Mouse (Mus musculus): ENCODE data around the gene Wnt6.

Wnt6 gene

GRCm38 (mm10) chr1:74788603-74789176, 17.0 kb downstream of the Wnt6 start:
- no peaks in the 10 kb centered on the region for H3K27me3 ChIP-seq (ENCODE audit: control insufficient read depth, insufficient read depth, low read length, poor library complexity, severe bottlenecking)
- DNase-seq (ENCODE audit: low read depth, low spot score), result peak; percentile 43
- H3K36me3 ChIP-seq (ENCODE audit: control insufficient read depth, insufficient read depth, low read length, poor library complexity, severe bottlenecking), result no peaks in the 10 kb centered on the region

DNA sequence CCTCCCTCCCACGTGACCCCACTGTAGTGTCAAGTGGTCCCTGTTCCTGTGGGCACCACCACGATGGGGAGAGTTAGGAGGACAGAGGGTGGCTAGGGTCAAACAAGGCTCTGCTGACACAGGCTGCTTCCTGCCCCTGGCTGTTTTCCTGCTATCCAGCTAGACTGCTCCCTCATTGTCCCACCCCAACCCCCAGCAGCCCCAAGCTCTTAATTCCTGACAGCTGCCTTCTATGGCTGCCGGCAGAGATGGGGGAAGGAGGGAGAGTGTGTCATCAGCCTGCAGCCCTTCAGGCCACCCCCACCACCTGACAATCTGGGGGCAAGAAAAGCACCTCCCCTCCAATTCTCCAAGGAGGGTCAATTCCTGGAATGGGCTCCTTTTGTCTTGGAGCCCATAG, 18.4 kb downstream of the Wnt6 start:
- DNase-seq (ENCODE audit: low read depth, low spot score), result no peak
- Histone ChIP-seq H3K36me3 (ENCODE audit: control insufficient read depth, insufficient read depth, low read length, poor library complexity, severe bottlenecking) (no peaks in the 10 kb centered on the region), H3K27me3 (ENCODE audit: control insufficient read depth, insufficient read depth, low read length, poor library complexity, severe bottlenecking) (no peaks in the 10 kb centered on the region)

- no peaks in the 10 kb centered on the region for H3K36me3 ChIP-seq (ENCODE audit: control insufficient read depth, insufficient read depth, low read length, poor library complexity, severe bottlenecking)
- peak; percentile 74 for DNase-seq (ENCODE audit: low read depth, low spot score)
- H3K27me3 ChIP-seq (ENCODE audit: control insufficient read depth, insufficient read depth, low read length, poor library complexity, severe bottlenecking), result no peaks in the 10 kb centered on the region
These were observed 19.6 kb downstream of the Wnt6 start, which contains the start of gene Wnt10a for GRCm38 (mm10) chr1:74791249-74791648. Wnt10a (plus strand) TSS chr1:74791516.

GRCm38 (mm10) chr1:74792831-74793660, 21.4 kb downstream of the Wnt6 start:
- Histone ChIP-seq H3K36me3 (ENCODE audit: control insufficient read depth, insufficient read depth, low read length, poor library complexity, severe bottlenecking) (no peaks in the 10 kb centered on the region), H3K27me3 (ENCODE audit: control insufficient read depth, insufficient read depth, low read length, poor library complexity, severe bottlenecking) (no peaks in the 10 kb centered on the region)
- DNase-seq (ENCODE audit: low read depth, low spot score), result no peak

DNA sequence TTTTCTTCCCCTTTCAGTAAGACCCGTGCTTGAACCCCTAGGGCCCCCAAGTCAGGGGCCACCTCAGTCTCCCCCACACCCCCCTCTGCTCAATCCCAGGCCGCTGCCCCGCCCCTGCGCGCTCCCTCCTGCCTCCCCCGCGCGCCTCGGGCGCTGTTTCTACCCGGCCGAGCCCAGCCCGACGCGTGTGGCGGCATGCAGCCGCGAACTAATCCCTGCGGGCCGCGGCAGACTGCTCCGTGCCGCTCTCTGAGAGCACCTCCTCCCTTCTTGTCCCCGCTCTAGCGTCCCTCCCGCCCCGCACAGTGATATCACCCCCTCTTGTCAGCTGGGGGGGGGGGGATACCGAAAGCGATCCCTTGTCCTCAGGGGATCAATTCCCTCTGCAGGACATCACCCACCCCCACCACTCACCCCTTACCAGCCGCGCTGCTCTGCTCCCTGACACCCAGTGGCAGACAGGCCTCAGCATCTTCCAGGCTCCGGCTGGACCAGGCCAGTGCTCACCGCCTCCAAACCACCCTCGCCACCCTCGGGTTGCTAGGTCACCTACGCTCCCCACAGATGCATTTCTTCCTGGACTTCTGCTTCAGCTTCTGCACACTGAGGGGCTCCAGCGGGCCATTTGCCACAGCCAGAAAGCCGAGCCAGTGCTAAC, 22.9 kb downstream of the Wnt6 start:
- peak; percentile 58 for DNase-seq (ENCODE audit: low read depth, low spot score)
- Histone ChIP-seq H3K36me3 (ENCODE audit: control insufficient read depth, insufficient read depth, low read length, poor library complexity, severe bottlenecking) (no peaks in the 10 kb centered on the region), H3K27me3 (ENCODE audit: control insufficient read depth, insufficient read depth, low read length, poor library complexity, severe bottlenecking) (no peaks in the 10 kb centered on the region)

GRCm38 (mm10) chr1:74795145-74795529, 23.4 kb downstream of the Wnt6 start:
- Histone ChIP-seq H3K27me3 (ENCODE audit: control insufficient read depth, insufficient read depth, low read length, poor library complexity, severe bottlenecking) (no peaks in the 10 kb centered on the region), H3K36me3 (ENCODE audit: control insufficient read depth, insufficient read depth, low read length, poor library complexity, severe bottlenecking) (no peaks in the 10 kb centered on the region)
- no peak for DNase-seq (ENCODE audit: low read depth, low spot score)

- Histone ChIP-seq H3K27me3 (ENCODE audit: control insufficient read depth, insufficient read depth, low read length, poor library complexity, severe bottlenecking) (peaks cover 2% of the 10 kb centered on the region; the same call in 1 of the 2 replicates), H3K36me3 (ENCODE audit: control insufficient read depth, insufficient read depth, low read length, poor library complexity, severe bottlenecking) (no peaks in the 10 kb centered on the region)
- DNase-seq (ENCODE audit: low read depth, low spot score), result no peak
These were observed 25.8 kb downstream of the Wnt6 start for GRCm38 (mm10) chr1:74797459-74797858.

GRCm38 (mm10) chr1:74800424-74800888, 28.8 kb downstream of the Wnt6 start:
- Histone ChIP-seq H3K36me3 (ENCODE audit: control insufficient read depth, insufficient read depth, low read length, poor library complexity, severe bottlenecking) (no peaks in the 10 kb centered on the region), H3K27me3 (ENCODE audit: control insufficient read depth, insufficient read depth, low read length, poor library complexity, severe bottlenecking) (peaks cover 2% of the 10 kb centered on the region; the same call in 1 of the 2 replicates)
- peak; percentile 74 for DNase-seq (ENCODE audit: low read depth, low spot score)

GRCm38 (mm10) chr1:74801631-74802140, 30.0 kb downstream of the Wnt6 start:
- no peaks in the 10 kb centered on the region for H3K36me3 ChIP-seq (ENCODE audit: control insufficient read depth, insufficient read depth, low read length, poor library complexity, severe bottlenecking)
- DNase-seq (ENCODE audit: low read depth, low spot score), result no peak
- peaks cover 2% of the 10 kb centered on the region; the same call in 1 of the 2 replicates for H3K27me3 ChIP-seq (ENCODE audit: control insufficient read depth, insufficient read depth, low read length, poor library complexity, severe bottlenecking)

DNA sequence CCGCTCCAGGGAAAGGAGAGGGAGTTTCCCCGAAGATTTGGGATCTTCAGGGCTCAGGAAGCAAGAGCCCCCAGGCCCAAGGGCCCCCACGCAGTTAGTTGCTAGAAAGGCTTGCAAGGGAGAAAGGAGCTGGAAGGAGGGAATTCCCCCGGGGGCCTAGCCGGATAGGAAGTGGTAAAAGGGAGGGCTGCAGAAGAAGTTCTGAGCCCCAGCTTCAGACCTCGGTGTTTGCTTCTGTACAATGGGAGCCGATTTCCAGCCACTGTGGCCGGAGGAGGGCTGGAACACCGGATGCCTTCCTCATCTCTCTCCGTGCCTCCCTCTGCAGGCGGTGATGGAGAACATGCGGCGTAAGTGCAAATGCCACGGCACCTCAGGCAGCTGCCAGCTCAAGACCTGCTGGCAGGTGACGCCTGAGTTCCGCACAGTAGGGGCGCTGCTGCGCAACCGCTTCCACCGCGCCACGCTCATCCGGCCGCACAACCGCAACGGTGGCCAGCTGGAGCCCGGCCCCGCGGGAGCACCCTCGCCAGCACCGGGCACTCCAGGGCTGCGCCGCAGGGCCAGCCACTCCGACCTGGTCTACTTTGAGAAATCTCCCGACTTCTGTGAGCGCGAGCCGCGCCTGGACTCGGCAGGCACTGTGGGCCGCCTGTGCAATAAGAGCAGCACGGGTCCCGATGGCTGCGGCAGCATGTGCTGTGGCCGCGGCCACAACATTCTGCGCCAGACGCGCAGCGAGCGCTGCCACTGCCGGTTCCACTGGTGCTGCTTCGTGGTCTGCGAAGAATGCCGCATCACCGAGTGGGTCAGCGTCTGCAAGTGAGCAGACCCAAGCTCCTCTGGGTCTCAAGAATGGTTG, 31.3 kb downstream of the Wnt6 start:
- Histone ChIP-seq H3K27me3 (ENCODE audit: control insufficient read depth, insufficient read depth, low read length, poor library complexity, severe bottlenecking) (peaks cover 2% of the 10 kb centered on the region; the same call in 1 of the 2 replicates), H3K36me3 (ENCODE audit: control insufficient read depth, insufficient read depth, low read length, poor library complexity, severe bottlenecking) (no peaks in the 10 kb centered on the region)
- DNase-seq (ENCODE audit: low read depth, low spot score), result peak; percentile 84

- Histone ChIP-seq H3K36me3 (ENCODE audit: control insufficient read depth, insufficient read depth, low read length, poor library complexity, severe bottlenecking) (no peaks in the 10 kb centered on the region), H3K27me3 (ENCODE audit: control insufficient read depth, insufficient read depth, low read length, poor library complexity, severe bottlenecking) (peaks cover 2% of the 10 kb centered on the region; the same call in 1 of the 2 replicates)
- DNase-seq (ENCODE audit: low read depth, low spot score), result no peak
These were observed 32.6 kb downstream of the Wnt6 start for GRCm38 (mm10) chr1:74804211-74804870.

DNA sequence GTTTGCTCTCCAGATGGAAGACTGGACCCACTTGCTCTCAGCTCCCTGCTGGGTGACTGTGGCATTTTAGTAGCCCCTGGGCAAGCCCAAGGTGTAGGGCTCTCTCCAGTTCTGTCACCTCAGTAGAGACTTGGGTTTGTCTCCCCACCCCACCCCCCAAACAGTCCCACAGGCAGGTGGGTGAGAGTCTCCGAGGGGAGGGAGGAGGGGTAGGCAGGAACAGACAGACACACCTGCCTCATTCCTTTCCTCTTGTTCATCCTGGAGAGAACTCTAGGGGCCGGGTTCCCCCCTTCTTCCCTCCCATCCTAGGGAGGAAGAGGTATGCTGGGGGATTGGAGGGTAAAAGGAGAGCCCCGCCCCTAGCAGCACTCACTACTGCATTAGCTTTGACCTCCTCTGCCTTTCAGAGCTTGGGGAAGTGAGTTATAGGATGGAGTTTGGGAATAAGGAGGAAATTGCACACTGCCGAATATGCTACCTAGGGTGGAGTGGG, 33.7 kb downstream of the Wnt6 start:
- no peak for DNase-seq (ENCODE audit: low read depth, low spot score)
- Histone ChIP-seq H3K27me3 (ENCODE audit: control insufficient read depth, insufficient read depth, low read length, poor library complexity, severe bottlenecking) (peaks cover 2% of the 10 kb centered on the region; the same call in 1 of the 2 replicates), H3K36me3 (ENCODE audit: control insufficient read depth, insufficient read depth, low read length, poor library complexity, severe bottlenecking) (no peaks in the 10 kb centered on the region)

- DNase-seq (ENCODE audit: low read depth, low spot score), result no peak
- Histone ChIP-seq H3K27me3 (ENCODE audit: control insufficient read depth, insufficient read depth, low read length, poor library complexity, severe bottlenecking) (peaks cover 2% of the 10 kb centered on the region; the same call in 1 of the 2 replicates), H3K36me3 (ENCODE audit: control insufficient read depth, insufficient read depth, low read length, poor library complexity, severe bottlenecking) (no peaks in the 10 kb centered on the region)
These were observed 34.2 kb downstream of the Wnt6 start for GRCm38 (mm10) chr1:74805843-74806242.
